Mouse (Mus musculus) intestine, embryonic 16.5 days (tissue): ENCODE measurements around the gene Kit. TPM values are rescaled to one million over a fixed set of nuclear protein-coding genes. Genes with fewer than 3 reads are reported as not detected.

Experiments used
- ATAC-seq: fragments of 200-750 bp; cut with Nextera tagmentation; 2 replicates; pipeline ENCODE4 v1.8.0; 2017; ENCODE audit warnings: moderate TSS enrichment, moderate library complexity
- H3K27ac ChIP-seq: fragments of 300-500 bp; sonication (generic); 2 replicates; pipeline ENCODE4 v1.5.1; 2014; ENCODE audit warnings: mild to moderate bottlenecking, low read length
- H3K27me3 ChIP-seq: fragments of 300-500 bp; sonication (generic); replicated peaks from 2 replicates; pipeline ENCODE4 v1.6.1; 2014; ENCODE audit warnings: low read length, control low read depth, mixed read lengths; ENCODE audit not compliant: control insufficient read depth, insufficient read depth
- H3K36me3 ChIP-seq: fragments of 300-500 bp; sonication (generic); 2 replicates; pipeline ENCODE4 v1.6.1; 2014; ENCODE audit warnings: low read length, control low read depth; ENCODE audit not compliant: control insufficient read depth, insufficient read depth
- H3K4me1 ChIP-seq: fragments of 300-500 bp; sonication (generic); 2 replicates; pipeline ENCODE4 v1.6.1; 2014; ENCODE audit warnings: low read length, control low read depth, mixed read lengths; ENCODE audit not compliant: control insufficient read depth, insufficient read depth
- H3K4me2 ChIP-seq: fragments of 300-500 bp; sonication (generic); 2 replicates; pipeline ENCODE4 v1.6.1; 2014; ENCODE audit warnings: low read depth, low read length, control low read depth
- H3K4me3 ChIP-seq: fragments of 300-500 bp; sonication (generic); 2 replicates; pipeline ENCODE4 v1.5.1; 2014; ENCODE audit warnings: mild to moderate bottlenecking, low read length
- H3K9ac ChIP-seq: fragments of 300-500 bp; sonication (generic); 2 replicates; pipeline ENCODE4 v1.6.1; 2014; ENCODE audit warnings: low read depth, low read length
- H3K9me3 ChIP-seq: fragments of 300-500 bp; sonication (generic); 2 replicates; pipeline ENCODE4 v1.6.1; 2016; ENCODE audit warnings: low read length, control low read depth; ENCODE audit not compliant: control insufficient read depth
- WGBS: fragments of 180-500 bp; shearing (Covaris S2); extraction: QIAGEN DNeasy Blood & Tissue Kit; methylation state at CpG from one replicate; pipeline ENCODE4 v1.1.7; 2014; 5-methylcytosine and 5-hydroxymethylcytosine counted together
- polyA plus RNA-seq: library from polyadenylated mRNA; unstranded; fragments of >200 nt; fragmentation: Nextera tagmentation; extraction: Ambion mirVana; gene quantifications from 2 replicates; pipeline ENCODE4 v1.2.1, GENCODE M21; 2015

Kit gene
- polyA plus RNA-seq, 1 experiment from 2014 or later, result 17.1 TPM

- Histone ChIP-seq H3K9ac (no peak overlapping the region), H3K4me2 (no peak overlapping the region), H3K27me3 (no peaks in the 10 kb centered on the region), H3K4me3 (no peak overlapping the region), H3K4me1 (no peaks in the 10 kb centered on the region), H3K27ac (no peak overlapping the region), H3K36me3 (no peaks in the 10 kb centered on the region), H3K9me3 (no peaks in the 10 kb centered on the region)
- no peak for ATAC-seq
- WGBS, result 84% methylated on average over 11 of the region's 11 CpGs
These were observed 17.1 kb upstream of the Kit start for GRCm38 (mm10) chr5:75557636-75558035.

- Histone ChIP-seq H3K27ac (no peak overlapping the region), H3K4me2 (no peak overlapping the region), H3K9ac (no peak overlapping the region), H3K4me3 (no peak overlapping the region), H3K27me3 (no peaks in the 10 kb centered on the region), H3K9me3 (no peaks in the 10 kb centered on the region), H3K4me1 (no peaks in the 10 kb centered on the region), H3K36me3 (no peaks in the 10 kb centered on the region)
- 42% methylated on average over 6 of the region's 6 CpGs for WGBS
- no peak for ATAC-seq
These were observed 15.4 kb upstream of the Kit start for GRCm38 (mm10) chr5:75559291-75559690.

GRCm38 (mm10) chr5:75561231-75561630, 13.5 kb upstream of the Kit start:
- H3K27me3 ChIP-seq, result no peaks in the 10 kb centered on the region
- no peaks in the 10 kb centered on the region for H3K9me3 ChIP-seq
- H3K36me3 ChIP-seq, result no peaks in the 10 kb centered on the region
- H3K27ac ChIP-seq, result no peak overlapping the region
- H3K9ac ChIP-seq, result no peak overlapping the region
- H3K4me1 ChIP-seq, result no peaks in the 10 kb centered on the region
- no peak overlapping the region for H3K4me3 ChIP-seq
- 85% methylated on average over 2 of the region's 2 CpGs for WGBS
- H3K4me2 ChIP-seq, result no peak overlapping the region
- no peak for ATAC-seq

GRCm38 (mm10) chr5:75574151-75574851, 415 bp upstream of the Kit start:
- H3K27ac ChIP-seq, result no peak overlapping the region
- H3K4me3 ChIP-seq, result peak overlapping the region; percentile 67
- peak overlapping the region; percentile 100 for H3K4me2 ChIP-seq
- peak overlapping the region; percentile 69 for H3K9ac ChIP-seq
- H3K4me1 ChIP-seq, result peaks cover 7% of the 10 kb centered on the region
- no peaks in the 10 kb centered on the region for H3K9me3 ChIP-seq
- no peaks in the 10 kb centered on the region for H3K27me3 ChIP-seq
- ATAC-seq, result peak; percentile 53
- WGBS, result 5% methylated on average over 27 of the region's 27 CpGs
- no peaks in the 10 kb centered on the region for H3K36me3 ChIP-seq

GRCm38 (mm10) chr5:75575567-75576515, 1.1 kb downstream of the Kit start:
- Histone ChIP-seq H3K9ac (peak overlapping the region; percentile 69), H3K36me3 (no peaks in the 10 kb centered on the region), H3K4me2 (peak overlapping the region; percentile 100), H3K4me1 (peaks cover 7% of the 10 kb centered on the region), H3K9me3 (no peaks in the 10 kb centered on the region), H3K4me3 (peak overlapping the region; percentile 67), H3K27ac (0 out of 2 replicates have a peak overlapping the region, but pooled peaks have one; percentile 50), H3K27me3 (no peaks in the 10 kb centered on the region)
- under 1% methylated on average over 53 of the region's 53 CpGs for WGBS
- peak; percentile 67 for ATAC-seq

- Histone ChIP-seq H3K4me3 (peak overlapping the region; percentile 67), H3K9me3 (no peaks in the 10 kb centered on the region), H3K4me2 (peak overlapping the region; percentile 100), H3K9ac (0 out of 2 replicates have a peak overlapping the region, but pooled peaks have one; percentile 28), H3K27ac (no peak overlapping the region), H3K36me3 (no peaks in the 10 kb centered on the region), H3K27me3 (no peaks in the 10 kb centered on the region), H3K4me1 (peaks cover 7% of the 10 kb centered on the region)
- WGBS, result 44% methylated on average over 6 of the region's 6 CpGs
- no peak for ATAC-seq
These were observed 2.0 kb downstream of the Kit start for GRCm38 (mm10) chr5:75576741-75577140.

GRCm38 (mm10) chr5:75578141-75578540, 3.4 kb downstream of the Kit start:
- no peak for ATAC-seq
- no peaks in the 10 kb centered on the region for H3K27me3 ChIP-seq
- no peak overlapping the region for H3K9ac ChIP-seq
- peak overlapping the region; percentile 12; the same call in 1 of the 2 replicates for H3K4me3 ChIP-seq
- H3K27ac ChIP-seq, result no peak overlapping the region
- WGBS, result 74% methylated on average over 7 of the region's 7 CpGs
- peaks cover 7% of the 10 kb centered on the region for H3K4me1 ChIP-seq
- no peaks in the 10 kb centered on the region for H3K9me3 ChIP-seq
- H3K4me2 ChIP-seq, result no peak overlapping the region
- H3K36me3 ChIP-seq, result no peaks in the 10 kb centered on the region

- Histone ChIP-seq H3K9me3 (no peaks in the 10 kb centered on the region), H3K36me3 (no peaks in the 10 kb centered on the region), H3K4me1 (peaks cover 7% of the 10 kb centered on the region), H3K4me2 (no peak overlapping the region), H3K9ac (no peak overlapping the region), H3K27ac (no peak overlapping the region), H3K4me3 (no peak overlapping the region), H3K27me3 (no peaks in the 10 kb centered on the region)
- WGBS, result 86% methylated on average over 5 of the region's 5 CpGs
- no peak for ATAC-seq
These were observed 4.5 kb downstream of the Kit start for GRCm38 (mm10) chr5:75579244-75579643.

GRCm38 (mm10) chr5:75579646-75580268, 5.0 kb downstream of the Kit start:
- 62% methylated on average over 11 of the region's 11 CpGs for whole genome bisulfite sequencing
- ATAC-seq, result no peak
- H3K9me3 ChIP-seq, result no peaks in the 10 kb centered on the region

More at GRCm38 (mm10) chr5:75579646-75580268, 5.0 kb downstream of the Kit start:
- Histone ChIP-seq H3K4me1 (peaks cover 3% of the 10 kb centered on the region; the same call in 1 of the 2 replicates), H3K4me2 (no peak overlapping the region), H3K9ac (no peak overlapping the region), H3K27me3 (no peaks in the 10 kb centered on the region), H3K36me3 (no peaks in the 10 kb centered on the region), H3K27ac (no peak overlapping the region), H3K4me3 (no peak overlapping the region)
